Mouse (Mus musculus) stomach, embryonic 14.5 days (tissue): ENCODE measurements at regions not wholly inside any gene's neighbourhood (a gene's known extent, or its start where the extent isn't known, plus 50 kb on each side); places are given as distances from the start of the nearest gene placed in this dataset.

Experiments used
- ATAC-seq: fragments of 200-750 bp; cut with Nextera tagmentation; 2 replicates; pipeline ENCODE4 v1.8.0; 2017; ENCODE audit warnings: low read depth, moderate TSS enrichment; ENCODE audit not compliant: insufficient number of reproducible peaks, insufficient read depth, low FRiP score
- H3K27ac ChIP-seq: fragments of 300-500 bp; sonication (generic); 2 replicates; pipeline ENCODE4 v1.5.1; 2014; ENCODE audit warnings: mild to moderate bottlenecking, low read length, moderate library complexity, mixed read lengths
- H3K27me3 ChIP-seq: fragments of 300-500 bp; sonication (generic); 2 replicates; pipeline ENCODE4 v1.6.1; 2014; ENCODE audit warnings: low read length, control low read depth, mixed read lengths; ENCODE audit not compliant: control insufficient read depth, insufficient read depth
- H3K36me3 ChIP-seq: fragments of 300-500 bp; sonication (generic); 2 replicates; pipeline ENCODE4 v1.6.1; 2014; ENCODE audit warnings: mild to moderate bottlenecking, control low read depth, low read length, moderate library complexity, mixed read lengths; ENCODE audit not compliant: control insufficient read depth, insufficient read depth
- H3K4me1 ChIP-seq: fragments of 300-500 bp; sonication (generic); 2 replicates; pipeline ENCODE4 v1.6.1; 2014; ENCODE audit warnings: low read length, control low read depth, mixed read lengths; ENCODE audit not compliant: control insufficient read depth, insufficient read depth
- H3K4me2 ChIP-seq: fragments of 300-500 bp; sonication (generic); replicated peaks from 2 replicates; pipeline ENCODE4 v1.6.1; 2014; ENCODE audit warnings: low read depth, low read length, control low read depth
- H3K4me3 ChIP-seq: fragments of 300-500 bp; sonication (generic); 2 replicates; pipeline ENCODE4 v1.5.1; 2014; ENCODE audit warnings: low read depth, low read length, control low read depth
- H3K9ac ChIP-seq: fragments of 300-500 bp; sonication (generic); replicated peaks from 2 replicates; pipeline ENCODE4 v1.6.1; 2014; ENCODE audit warnings: low read depth, mild to moderate bottlenecking, control low read depth, low read length, moderate library complexity, mixed read lengths
- H3K9me3 ChIP-seq: fragments of 300-500 bp; sonication (generic); 2 replicates; pipeline ENCODE4 v1.6.1; 2016; ENCODE audit warnings: low read depth, low read length, control low read depth; ENCODE audit not compliant: control insufficient read depth
- WGBS: fragments of 180-500 bp; shearing (Covaris S2); extraction: QIAGEN DNeasy Blood & Tissue Kit; methylation state at CpG from one replicate; pipeline ENCODE4 v1.1.7; 2014; 5-methylcytosine and 5-hydroxymethylcytosine counted together

DNA sequence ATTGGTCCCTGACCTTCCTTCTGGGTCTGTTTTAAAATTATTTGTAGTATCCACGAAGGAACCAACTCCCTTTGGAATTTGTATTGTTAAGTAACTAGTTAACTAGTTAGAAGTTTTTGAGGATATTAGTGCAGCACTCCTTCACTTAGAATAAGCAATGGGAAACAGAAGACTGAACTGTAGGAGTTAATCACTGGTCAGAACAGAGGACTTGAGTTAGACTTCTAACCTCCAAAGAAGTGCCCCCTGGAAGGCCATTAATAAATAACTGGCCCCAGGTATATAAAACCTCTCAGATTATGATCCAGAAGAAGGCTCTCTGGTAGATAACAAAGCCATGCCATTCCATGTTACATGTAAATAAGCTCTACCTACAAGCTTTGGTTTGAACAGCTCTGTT lies 329.0 kb upstream of the Tusc1 start:
- Histone ChIP-seq H3K27ac (no peak overlapping the region), H3K36me3 (no peaks in the 10 kb centered on the region), H3K4me1 (no peaks in the 10 kb centered on the region), H3K9ac (no peak overlapping the region), H3K4me3 (no peak overlapping the region), H3K4me2 (no peak overlapping the region), H3K9me3 (no peaks in the 10 kb centered on the region), H3K27me3 (no peaks in the 10 kb centered on the region)
- ATAC-seq: no peak
- WGBS: 71% methylated on average over 1 of the region's 1 CpGs

DNA sequence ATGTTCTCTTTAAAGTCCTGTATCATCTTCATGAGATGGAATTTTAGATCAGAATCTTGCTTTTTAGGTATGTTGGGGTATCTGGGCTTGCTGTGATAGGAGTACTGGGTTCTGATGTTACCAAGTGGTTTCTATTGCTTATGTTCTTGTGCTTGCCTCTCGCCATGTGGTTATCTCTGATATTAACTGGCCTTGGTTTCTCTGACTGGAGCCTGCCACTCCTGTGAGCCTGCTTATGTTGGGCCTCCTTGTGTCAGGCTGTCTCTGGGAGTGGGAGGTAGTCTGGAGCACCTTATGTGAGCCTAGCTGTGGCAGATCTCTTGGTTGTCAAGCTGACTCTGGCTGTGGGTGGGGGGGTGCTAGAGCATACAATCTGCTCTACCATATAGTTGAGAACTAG lies 302.9 kb upstream of the Tusc1 start:
- Histone ChIP-seq H3K36me3 (no peaks in the 10 kb centered on the region), H3K27ac (no peak overlapping the region), H3K27me3 (no peaks in the 10 kb centered on the region), H3K4me1 (no peaks in the 10 kb centered on the region), H3K4me2 (no peak overlapping the region), H3K9ac (no peak overlapping the region), H3K4me3 (no peak overlapping the region), H3K9me3 (no peaks in the 10 kb centered on the region)
- 91% methylated on average over 1 of the region's 1 CpGs for WGBS
- no peak for ATAC-seq

DNA sequence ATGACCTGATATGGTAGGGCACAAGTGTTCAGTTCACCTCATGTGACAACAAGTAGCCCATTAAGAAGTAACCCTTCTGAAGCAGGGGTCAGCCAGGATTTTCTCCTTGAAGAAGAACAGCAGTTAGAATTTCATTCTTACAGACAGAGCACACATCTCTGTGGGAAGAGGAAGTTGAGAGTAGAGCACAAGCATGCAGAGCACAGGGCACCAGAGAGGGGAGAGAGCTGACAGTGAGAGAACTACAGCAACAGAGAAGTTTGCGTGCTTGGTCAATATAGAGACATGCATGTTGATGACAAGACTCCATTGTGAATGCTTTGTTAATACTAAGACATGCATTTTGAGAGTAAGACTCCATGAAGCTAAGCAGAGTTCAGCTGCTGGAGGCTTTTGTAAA lies 263.2 kb upstream of the Tusc1 start:
- Histone ChIP-seq H3K9ac (no peak overlapping the region), H3K4me3 (no peak overlapping the region), H3K4me1 (no peaks in the 10 kb centered on the region), H3K27me3 (no peaks in the 10 kb centered on the region), H3K27ac (no peak overlapping the region), H3K9me3 (no peaks in the 10 kb centered on the region), H3K36me3 (no peaks in the 10 kb centered on the region), H3K4me2 (no peak overlapping the region)
- ATAC-seq: no peak
- WGBS: 97% methylated on average over 1 of the region's 1 CpGs

DNA sequence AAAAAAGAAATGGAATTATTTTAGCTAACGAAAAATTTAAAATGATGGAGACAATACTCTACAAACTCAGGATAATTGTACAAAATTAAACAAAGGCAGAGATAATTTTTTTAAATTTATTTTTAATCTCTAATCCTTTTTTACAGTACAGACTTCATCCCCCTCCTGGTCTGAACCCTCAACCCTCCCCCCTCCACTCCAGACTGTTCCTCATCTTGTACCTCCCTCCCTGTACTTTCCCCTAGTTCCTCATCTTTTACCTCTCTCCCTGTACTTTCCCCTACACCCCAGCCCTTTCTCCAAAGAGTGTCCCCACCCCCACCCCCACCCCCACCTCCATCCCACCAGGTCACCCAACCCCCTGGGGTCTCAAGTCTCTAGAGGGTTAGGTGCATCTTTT lies 249.0 kb upstream of the Tusc1 start:
- H3K27me3 ChIP-seq: no peaks in the 10 kb centered on the region
- 98% methylated on average over 1 of the region's 1 CpGs for WGBS
- H3K27ac ChIP-seq: no peak overlapping the region
- no peak overlapping the region for H3K9ac ChIP-seq
- H3K9me3 ChIP-seq: no peaks in the 10 kb centered on the region
- no peaks in the 10 kb centered on the region for H3K4me1 ChIP-seq
- H3K4me3 ChIP-seq: no peak overlapping the region
- H3K4me2 ChIP-seq: no peak overlapping the region
- H3K36me3 ChIP-seq: no peaks in the 10 kb centered on the region
- no peak for ATAC-seq

DNA sequence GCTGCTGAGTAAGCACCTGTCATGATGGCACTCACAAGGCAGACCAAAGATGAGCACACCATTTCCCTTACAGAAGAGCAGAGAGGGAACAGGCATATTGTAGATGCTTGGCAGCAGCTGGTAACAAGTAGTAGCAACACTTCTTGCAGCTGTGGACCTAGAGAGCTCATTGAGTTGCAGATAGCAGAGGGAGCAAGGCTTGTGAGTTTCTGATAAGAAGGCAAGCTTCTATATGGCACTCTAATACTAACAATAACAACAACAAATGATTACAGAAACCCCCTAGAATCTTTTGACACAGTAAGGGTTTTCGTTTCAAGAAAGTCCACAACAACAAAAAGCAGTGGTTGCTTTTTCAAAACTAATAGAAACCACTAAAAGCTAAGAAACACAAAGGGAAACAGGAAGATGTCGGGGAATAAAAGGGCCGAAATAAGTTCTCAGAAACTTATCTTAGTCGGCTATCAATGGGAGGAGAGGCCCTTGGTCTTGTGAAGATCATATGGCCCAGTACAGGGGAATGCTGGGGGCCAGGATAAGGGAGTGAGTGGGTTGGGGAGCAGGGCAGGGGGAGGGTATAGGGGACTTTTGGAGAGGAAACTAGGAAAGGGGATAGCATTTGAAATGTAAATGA lies 248.5 kb upstream of the Tusc1 start:
- Histone ChIP-seq H3K9ac (no peak overlapping the region), H3K4me3 (no peak overlapping the region), H3K27ac (no peak overlapping the region), H3K27me3 (no peaks in the 10 kb centered on the region), H3K36me3 (no peaks in the 10 kb centered on the region), H3K4me2 (no peak overlapping the region), H3K9me3 (no peaks in the 10 kb centered on the region), H3K4me1 (no peaks in the 10 kb centered on the region)
- 68% methylated on average over 4 of the region's 4 CpGs for WGBS
- peak; percentile 84; the same call in 1 of the 2 replicates for ATAC-seq

DNA sequence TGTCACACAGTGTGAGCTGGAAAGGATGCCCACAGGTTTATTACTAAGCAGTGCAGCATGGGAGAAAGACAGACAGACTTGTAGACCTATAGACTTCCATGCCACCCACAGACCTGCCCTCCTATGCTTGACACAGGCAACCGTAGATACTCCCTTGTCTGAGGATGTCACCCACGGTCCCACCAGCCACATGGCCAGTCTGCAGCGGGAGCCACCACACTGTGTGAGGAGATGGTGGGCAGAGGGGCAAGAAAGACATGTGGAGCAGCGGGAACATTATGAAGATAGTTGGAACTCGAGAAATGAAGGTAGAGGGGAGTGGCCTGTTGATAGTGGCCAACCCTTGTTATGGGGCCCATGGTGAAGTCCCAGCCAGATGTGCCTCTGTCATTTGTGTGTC lies 244.0 kb upstream of the Tusc1 start:
- Histone ChIP-seq H3K9me3 (no peaks in the 10 kb centered on the region), H3K27ac (no peak overlapping the region), H3K9ac (no peak overlapping the region), H3K4me2 (no peak overlapping the region), H3K4me1 (no peaks in the 10 kb centered on the region), H3K36me3 (no peaks in the 10 kb centered on the region), H3K4me3 (no peak overlapping the region), H3K27me3 (no peaks in the 10 kb centered on the region)
- no peak for ATAC-seq
- WGBS: 85% methylated on average over 5 of the region's 5 CpGs

DNA sequence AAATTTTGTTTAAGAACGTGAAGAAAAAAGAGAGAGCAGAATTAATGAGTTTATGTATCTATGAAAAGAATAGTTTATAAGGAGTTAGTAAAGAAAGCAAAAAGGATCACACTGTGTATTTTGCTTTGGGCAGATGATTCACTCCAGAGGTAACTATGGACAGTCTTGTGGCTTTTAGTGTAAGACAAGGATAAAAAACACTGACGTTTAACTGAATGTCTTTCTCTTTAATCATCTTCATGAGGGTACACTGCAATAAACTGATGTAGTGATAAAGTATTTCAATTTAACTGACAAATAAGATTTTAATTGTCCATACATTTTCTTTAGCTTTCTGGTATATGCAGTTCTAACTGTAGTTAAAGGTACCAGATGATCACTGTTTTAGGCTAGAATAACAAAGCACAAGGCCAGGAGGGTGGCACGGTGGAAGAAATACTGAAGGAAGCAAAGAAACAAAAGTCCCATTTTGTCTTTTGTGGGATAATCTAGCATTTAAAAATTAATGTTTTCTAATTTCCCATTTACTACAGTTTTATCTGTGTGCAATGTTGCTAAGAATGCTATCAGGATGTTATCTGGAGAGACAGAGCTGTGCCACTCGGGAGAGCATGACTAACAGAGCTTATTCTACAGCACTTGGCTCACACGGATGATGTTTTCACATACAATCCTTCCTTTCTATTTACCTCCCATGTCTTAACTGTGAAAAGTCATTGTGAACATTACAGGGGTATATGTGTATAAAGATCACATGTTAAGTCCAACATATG lies 232.4 kb upstream of the Tusc1 start:
- Histone ChIP-seq H3K27ac (no peak overlapping the region), H3K4me1 (no peaks in the 10 kb centered on the region), H3K4me2 (no peak overlapping the region), H3K27me3 (no peaks in the 10 kb centered on the region), H3K9me3 (no peaks in the 10 kb centered on the region), H3K9ac (no peak overlapping the region), H3K36me3 (no peaks in the 10 kb centered on the region), H3K4me3 (no peak overlapping the region)
- WGBS: 72% methylated on average over 5 of the region's 5 CpGs
- ATAC-seq: no peak

DNA sequence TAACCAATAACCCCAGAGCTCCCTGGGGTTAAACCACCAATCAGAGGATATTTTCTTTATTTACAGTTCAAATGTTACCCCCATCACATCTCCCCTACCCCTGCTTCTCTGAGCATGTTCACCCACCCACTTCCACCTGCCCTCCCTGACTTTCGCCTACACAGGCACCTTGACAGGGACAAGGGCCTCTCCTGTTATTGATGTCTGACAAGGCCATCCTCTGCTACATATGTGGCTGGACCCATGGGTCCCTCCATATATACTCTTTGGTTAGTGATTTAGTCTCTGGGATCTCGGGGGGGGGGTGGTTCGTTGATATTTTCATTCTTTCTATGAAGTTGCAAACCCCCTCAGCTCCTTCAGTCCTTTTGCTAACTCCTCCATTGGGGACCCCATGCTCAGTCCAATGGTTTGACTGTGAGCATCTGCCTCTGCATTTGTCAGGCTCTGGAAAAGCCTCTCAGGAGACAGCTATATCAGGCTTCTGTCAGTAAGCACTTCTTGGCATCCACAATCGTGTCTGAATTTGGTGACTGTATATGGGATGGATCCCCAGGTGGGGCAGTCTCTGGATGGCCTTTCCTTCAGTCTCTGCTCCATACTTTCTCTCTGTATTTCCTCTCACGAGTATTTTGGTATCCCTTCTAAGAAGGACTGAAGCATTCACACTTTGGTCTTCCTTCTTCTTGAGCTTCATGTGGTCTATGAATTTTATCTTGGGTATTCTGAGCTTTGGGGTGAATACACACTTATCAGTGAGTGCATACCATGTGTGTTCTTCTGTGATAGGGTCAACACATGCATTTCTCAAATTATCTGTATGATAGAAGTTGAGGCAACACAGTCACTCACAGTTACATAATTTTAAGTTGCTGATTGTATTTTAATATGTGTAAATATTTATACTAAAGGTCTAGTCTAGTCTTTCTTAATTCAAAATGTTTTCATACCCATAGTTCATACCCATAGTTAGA lies 220.8 kb upstream of the Tusc1 start:
- Histone ChIP-seq H3K27ac (no peak overlapping the region), H3K36me3 (no peaks in the 10 kb centered on the region), H3K4me3 (no peak overlapping the region), H3K27me3 (no peaks in the 10 kb centered on the region), H3K4me1 (no peaks in the 10 kb centered on the region), H3K9ac (no peak overlapping the region), H3K4me2 (no peak overlapping the region), H3K9me3 (no peaks in the 10 kb centered on the region)
- 78% methylated on average over 5 of the region's 5 CpGs for WGBS
- ATAC-seq: no peak
